Mouse (Mus musculus) embryonic facial prominence, embryonic 13.5 days (tissue): Measurements from ENCODE around the gene Armh3. TPM values are rescaled to one million over a fixed set of nuclear protein-coding genes. Genes with fewer than 3 reads are reported as not detected.
"Not testable (repeated sequence)": the region's sequence is repeated elsewhere in the genome, so short reads cannot be mapped to it uniquely, and the experiment has no call there.

ENCODE experiments used
- ATAC-seq: fragments of 200-750 bp; cut with Nextera tagmentation; 2 replicates; pipeline ENCODE4 v1.8.0; 2017; ENCODE audit warnings: low read depth; ENCODE audit not compliant: insufficient number of reproducible peaks, insufficient read depth, low FRiP score, low TSS enrichment
- H3K27ac ChIP-seq: fragments of 300-500 bp; sonication (generic); 2 replicates; pipeline ENCODE4 v1.5.1; 2015; ENCODE audit warnings: moderate library complexity, mild to moderate bottlenecking, inconsistent platforms
- H3K27me3 ChIP-seq: fragments of 300-500 bp; sonication (generic); 2 replicates; pipeline ENCODE4 v1.6.1; 2015; ENCODE audit warnings: mild to moderate bottlenecking, inconsistent platforms
- H3K36me3 ChIP-seq: fragments of 300-500 bp; sonication (generic); 2 replicates; pipeline ENCODE4 v1.6.1; 2015; ENCODE audit warnings: mild to moderate bottlenecking, inconsistent platforms
- H3K4me1 ChIP-seq: fragments of 300-500 bp; sonication (generic); 2 replicates; pipeline ENCODE4 v1.6.1; 2015; ENCODE audit warnings: inconsistent platforms
- H3K4me2 ChIP-seq: fragments of 300-500 bp; sonication (generic); 2 replicates; pipeline ENCODE4 v1.6.1; 2015; ENCODE audit warnings: moderate library complexity, mild to moderate bottlenecking, inconsistent platforms
- H3K4me3 ChIP-seq: fragments of 300-500 bp; sonication (generic); 2 replicates; pipeline ENCODE4 v1.5.1; 2015; ENCODE audit warnings: mild to moderate bottlenecking, inconsistent platforms
- H3K9ac ChIP-seq: fragments of 300-500 bp; sonication (generic); 2 replicates; pipeline ENCODE4 v1.6.1; 2015; ENCODE audit warnings: mild to moderate bottlenecking, inconsistent platforms
- H3K9me3 ChIP-seq: fragments of 300-500 bp; sonication (generic); 2 replicates; pipeline ENCODE4 v1.6.1; 2016; ENCODE audit warnings: inconsistent platforms
- WGBS: fragments of 180-500 bp; shearing (Covaris S2); methylation state at CpG from one replicate; pipeline ENCODE4 v1.1.7; 2015; ENCODE audit warnings: mixed read lengths; 5-methylcytosine and 5-hydroxymethylcytosine counted together
- polyA plus RNA-seq: library from polyadenylated mRNA; unstranded; fragments of >200 nt; fragmentation: Nextera tagmentation; extraction: Ambion mirVana; gene quantifications from 2 replicates; pipeline ENCODE4 v1.2.1, GENCODE M21; 2015

Gene Armh3
- polyA plus RNA-seq, 1 experiment from 2014 or later: 22.3 TPM

GRCm38 (mm10) chr19:46003371-46004226, 5.3 kb upstream of the Armh3 start, which contains the start of gene Hps6:
TSS of gene Hps6 (plus strand) at chr19:46003508.
- peak within 1 kb of the TSS; percentile 58 for H3K4me3 ChIP-seq
- WGBS: 2% methylated on average over 70 of the region's 70 CpGs
- peak within 1 kb of the TSS; percentile 86 for H3K4me2 ChIP-seq
- peaks cover 23% of the 10 kb centered on the region for H3K36me3 ChIP-seq
- H3K27ac ChIP-seq: no peak within 1 kb of the TSS
- peak within 1 kb of the TSS; percentile 77 for H3K9ac ChIP-seq
- H3K27me3 ChIP-seq: peaks cover 5% of the 10 kb centered on the region
- 0 out of 2 replicates have a peak, but pooled peaks have one; percentile 12 for ATAC-seq
- no peaks in the 10 kb centered on the region for H3K9me3 ChIP-seq
- H3K4me1 ChIP-seq: peaks cover 14% of the 10 kb centered on the region

- no peak overlapping the region for H3K9ac ChIP-seq
- H3K4me1 ChIP-seq: peaks cover 17% of the 10 kb centered on the region
- no peak overlapping the region for H3K4me3 ChIP-seq
- H3K36me3 ChIP-seq: peaks cover 13% of the 10 kb centered on the region
- WGBS: 81% methylated on average over 9 of the region's 9 CpGs
- no peak for ATAC-seq
- H3K27ac ChIP-seq: no peak overlapping the region
- H3K27me3 ChIP-seq: peaks cover 5% of the 10 kb centered on the region
- no peaks in the 10 kb centered on the region for H3K9me3 ChIP-seq
- no peak overlapping the region for H3K4me2 ChIP-seq
Observed at GRCm38 (mm10) chr19:46002279-46002678, 4.0 kb upstream of the Armh3 start.

GRCm38 (mm10) chr19:45999378-45999777, 1.1 kb upstream of the Armh3 start:
- peaks cover 10% of the 10 kb centered on the region for H3K36me3 ChIP-seq
- H3K4me3 ChIP-seq: no peak overlapping the region
- H3K27ac ChIP-seq: no peak overlapping the region
- no peak for ATAC-seq
- H3K9me3 ChIP-seq: peaks cover 3% of the 10 kb centered on the region; the same call in 1 of the 2 replicates
- H3K4me1 ChIP-seq: peaks cover 22% of the 10 kb centered on the region
- 66% methylated on average over 1 of the region's 1 CpGs for WGBS
- H3K4me2 ChIP-seq: no peak overlapping the region
- no peak overlapping the region for H3K9ac ChIP-seq
- H3K27me3 ChIP-seq: peaks cover 5% of the 10 kb centered on the region

- Histone ChIP-seq H3K4me2 (peak overlapping the region; percentile 66), H3K36me3 (peaks cover 15% of the 10 kb centered on the region), H3K4me1 (peaks cover 16% of the 10 kb centered on the region), H3K27me3 (no peaks in the 10 kb centered on the region), H3K9ac (peak overlapping the region; percentile 92), H3K27ac (no peak overlapping the region), H3K9me3 (peaks cover 3% of the 10 kb centered on the region; the same call in 1 of the 2 replicates), H3K4me3 (peak overlapping the region; percentile 89)
- peak; percentile 40; the same call in 1 of the 2 replicates for ATAC-seq
- WGBS: 5% methylated on average over 8 of the region's 8 CpGs
Observed at GRCm38 (mm10) chr19:45998694-45999217, 468 bp upstream of the Armh3 start.

GRCm38 (mm10) chr19:45997365-45997764, 923 bp downstream of the Armh3 start:
- Histone ChIP-seq H3K27me3 (no peaks in the 10 kb centered on the region), H3K4me1 (peaks cover 14% of the 10 kb centered on the region), H3K36me3 (peaks cover 15% of the 10 kb centered on the region), H3K27ac (peak overlapping the region; percentile 95; the same call in 1 of the 2 replicates), H3K9ac (peak overlapping the region; percentile 92), H3K4me2 (peak overlapping the region; percentile 66), H3K4me3 (peak overlapping the region; percentile 89), H3K9me3 (peaks cover 3% of the 10 kb centered on the region; the same call in 1 of the 2 replicates)
- 55% methylated on average over 5 of the region's 5 CpGs for WGBS
- no peak for ATAC-seq

- Histone ChIP-seq H3K36me3 (peaks cover 15% of the 10 kb centered on the region), H3K27me3 (no peaks in the 10 kb centered on the region), H3K4me2 (no peak overlapping the region), H3K9ac (no peak overlapping the region), H3K9me3 (peaks cover 3% of the 10 kb centered on the region; the same call in 1 of the 2 replicates), H3K27ac (no peak overlapping the region), H3K4me1 (peaks cover 14% of the 10 kb centered on the region), H3K4me3 (no peak overlapping the region)
- WGBS: 93% methylated on average over 13 of the region's 13 CpGs
- ATAC-seq: no peak
Observed at GRCm38 (mm10) chr19:45993981-45994737, 4.1 kb downstream of the Armh3 start.

GRCm38 (mm10) chr19:45993441-45993840, 4.8 kb downstream of the Armh3 start:
- not testable (repeated sequence) for H3K4me1 ChIP-seq, H3K9me3 ChIP-seq, H3K4me3 ChIP-seq, H3K4me2 ChIP-seq, H3K9ac ChIP-seq, H3K27me3 ChIP-seq, H3K27ac ChIP-seq, ATAC-seq
- 80% methylated on average over 6 of the region's 6 CpGs for WGBS
- peaks cover 17% of the 10 kb centered on the region for H3K36me3 ChIP-seq

GRCm38 (mm10) chr19:45991171-45991570, 7.1 kb downstream of the Armh3 start:
- no peak overlapping the region for H3K9ac ChIP-seq
- peaks cover 3% of the 10 kb centered on the region; the same call in 1 of the 2 replicates for H3K9me3 ChIP-seq
- 89% methylated on average over 3 of the region's 3 CpGs for WGBS

GRCm38 (mm10) chr19:45988238-45988637, 10.1 kb downstream of the Armh3 start:
- ATAC-seq: no peak
- H3K4me3 ChIP-seq: no peak overlapping the region
- H3K9ac ChIP-seq: no peak overlapping the region
- H3K27ac ChIP-seq: no peak overlapping the region
- no peaks in the 10 kb centered on the region for H3K27me3 ChIP-seq
- WGBS: 90% methylated on average over 3 of the region's 3 CpGs
- no peaks in the 10 kb centered on the region for H3K9me3 ChIP-seq
- no peaks in the 10 kb centered on the region for H3K4me1 ChIP-seq
- peaks cover 14% of the 10 kb centered on the region for H3K36me3 ChIP-seq
- no peak overlapping the region for H3K4me2 ChIP-seq

More at GRCm38 (mm10) chr19:45991171-45991570, 7.1 kb downstream of the Armh3 start:
- ATAC-seq: no peak
- H3K27ac ChIP-seq: no peak overlapping the region
- no peak overlapping the region for H3K4me3 ChIP-seq
- H3K36me3 ChIP-seq: peaks cover 28% of the 10 kb centered on the region
- no peaks in the 10 kb centered on the region for H3K27me3 ChIP-seq
- H3K4me1 ChIP-seq: no peaks in the 10 kb centered on the region
- no peak overlapping the region for H3K4me2 ChIP-seq

- H3K9ac ChIP-seq: no peak overlapping the region
Observed at GRCm38 (mm10) chr19:45984379-45984778, 13.9 kb downstream of the Armh3 start.

GRCm38 (mm10) chr19:45960770-45961169, 37.5 kb downstream of the Armh3 start:
- H3K4me3 ChIP-seq: no peak overlapping the region
- no peak overlapping the region for H3K27ac ChIP-seq
- no peaks in the 10 kb centered on the region; the same call in 1 of the 2 replicates for H3K4me1 ChIP-seq
- 47% methylated on average over 5 of the region's 5 CpGs for WGBS
- H3K4me2 ChIP-seq: no peak overlapping the region
- no peak for ATAC-seq
- H3K9me3 ChIP-seq: no peaks in the 10 kb centered on the region
- H3K36me3 ChIP-seq: peaks cover 43% of the 10 kb centered on the region
- H3K27me3 ChIP-seq: no peaks in the 10 kb centered on the region
- no peak overlapping the region for H3K9ac ChIP-seq

More at GRCm38 (mm10) chr19:45984379-45984778, 13.9 kb downstream of the Armh3 start:
- no peaks in the 10 kb centered on the region for H3K27me3 ChIP-seq
- no peak overlapping the region for H3K4me3 ChIP-seq
- H3K4me2 ChIP-seq: no peak overlapping the region
- H3K4me1 ChIP-seq: no peaks in the 10 kb centered on the region
- H3K27ac ChIP-seq: no peak overlapping the region
- H3K36me3 ChIP-seq: peaks cover 19% of the 10 kb centered on the region
- H3K9me3 ChIP-seq: no peaks in the 10 kb centered on the region
- ATAC-seq: no peak
